Mouse (Mus musculus) forebrain, postnatal 0 days (tissue): Measurements from ENCODE around the gene Xrcc4. TPM values are rescaled to one million over a fixed set of nuclear protein-coding genes. Genes with fewer than 3 reads are reported as not detected.

ENCODE experiments used
- ATAC-seq: fragments of 200-750 bp; cut with Nextera tagmentation; 2 replicates; pipeline ENCODE4 v1.8.0; 2017; ENCODE audit warnings: mild to moderate bottlenecking, moderate library complexity
- DNase-seq: peaks from one replicate; pipeline ENCODE4 v3.0.0-alpha.2; 2015
- H3K27ac ChIP-seq: fragments of 300-500 bp; sonication (generic); 2 replicates; pipeline ENCODE4 v1.5.1; 2014; ENCODE audit warnings: low read depth, mild to moderate bottlenecking, antibody characterized with exemption, low read length, moderate library complexity, mixed read lengths
- H3K27me3 ChIP-seq: fragments of 300-500 bp; sonication (generic); 2 replicates; pipeline ENCODE4 v1.6.1; 2014; ENCODE audit warnings: mild to moderate bottlenecking, low read length, mixed read lengths; ENCODE audit not compliant: insufficient read depth
- H3K36me3 ChIP-seq: fragments of 300-500 bp; sonication (generic); 2 replicates; pipeline ENCODE4 v1.6.1; 2014; ENCODE audit warnings: mild to moderate bottlenecking, moderate library complexity; ENCODE audit not compliant: insufficient read depth
- H3K4me1 ChIP-seq: fragments of 300-500 bp; sonication (generic); 2 replicates; pipeline ENCODE4 v1.6.1; 2014; ENCODE audit warnings: antibody characterized with exemption; ENCODE audit not compliant: insufficient read depth
- H3K4me2 ChIP-seq: fragments of 300-500 bp; sonication (generic); 2 replicates; pipeline ENCODE4 v1.6.1; 2014; ENCODE audit warnings: low read depth, mild to moderate bottlenecking, moderate library complexity
- H3K4me3 ChIP-seq: fragments of 300-500 bp; sonication (generic); 2 replicates; pipeline ENCODE4 v1.5.1; 2014; ENCODE audit warnings: low read depth, low read length, mixed read lengths
- H3K9ac ChIP-seq: fragments of 300-500 bp; sonication (generic); 2 replicates; pipeline ENCODE4 v1.6.1; 2014; ENCODE audit warnings: mild to moderate bottlenecking
- H3K9me3 ChIP-seq: fragments of 300-500 bp; sonication (generic); 2 replicates; pipeline ENCODE4 v1.6.1; 2016; ENCODE audit warnings: low read length
- CTCF ChIP-seq: sonication (generic); IDR thresholded peaks from 2 replicates; pipeline ENCODE4 v1.5.1; 2016; ENCODE audit warnings: antibody characterized with exemption, control low read depth, low read depth
- WGBS: fragments of 180-500 bp; shearing (Covaris S2); extraction: QIAGEN DNeasy Blood & Tissue Kit; methylation state at CpG from one replicate; pipeline ENCODE4 v1.1.7; 2014; 5-methylcytosine and 5-hydroxymethylcytosine counted together
- polyA plus RNA-seq: library from polyadenylated mRNA; unstranded; fragments of >200 nt; fragmentation: Nextera tagmentation; extraction: Ambion mirVana; gene quantifications from 2 replicates; pipeline ENCODE4 v1.2.1, GENCODE M21; 2015
- total RNA-seq: library from RNA; depleted of rRNA; stranded (reverse); fragments of >200 nt; gene quantifications from 2 replicates; pipeline ENCODE4 v1.2.3, GENCODE M21; 2014; rRNA removed

Gene Xrcc4
- total and polyA plus RNA-seq, 2 experiments from 2014 or later, result 19.0 to 24.0 TPM

DNA sequence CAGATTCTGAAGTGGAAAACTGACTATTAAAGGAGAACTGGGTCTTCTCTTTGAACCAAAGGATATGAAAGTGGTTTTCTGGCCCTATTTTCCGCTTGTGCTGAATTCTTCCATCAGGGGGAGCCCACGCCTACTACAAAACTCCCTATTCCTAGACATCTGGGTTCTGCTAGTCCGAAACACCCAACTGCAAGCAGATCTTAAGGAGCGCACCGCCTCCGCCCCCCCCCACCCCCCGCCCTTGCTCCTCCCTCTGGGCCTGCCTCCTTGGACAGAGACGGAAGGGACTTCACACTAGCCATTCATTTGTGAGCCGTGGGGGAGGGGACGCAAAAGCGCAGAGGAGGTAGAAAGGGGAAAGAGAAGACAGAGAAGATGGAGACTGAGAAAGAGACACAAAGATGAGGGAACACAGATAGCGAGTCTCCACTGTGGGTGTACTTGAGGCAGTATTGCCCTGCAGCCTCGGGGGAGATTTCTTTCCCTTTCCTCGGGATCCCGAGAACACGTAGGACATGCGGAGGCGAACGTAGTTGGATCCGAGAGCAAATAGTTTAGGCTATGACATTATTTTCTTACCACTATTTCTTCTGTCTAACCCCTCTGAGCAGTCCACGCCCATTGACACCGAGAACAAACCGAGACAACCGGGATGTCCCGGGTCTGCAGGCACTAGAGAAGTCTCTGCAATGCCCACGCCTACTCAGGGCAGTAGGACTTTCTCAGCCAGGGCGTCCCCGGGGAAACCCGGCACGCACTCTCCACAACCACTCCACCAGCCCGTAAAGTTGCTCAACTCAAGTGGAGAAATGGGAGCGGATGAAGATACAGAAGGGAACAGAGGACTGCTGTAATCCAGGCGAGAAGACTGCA is 348.9 kb downstream of the Xrcc4 start:
- peak overlapping the region; percentile 68 for H3K9ac ChIP-seq
- H3K9me3 ChIP-seq, result no peaks in the 10 kb centered on the region
- no peaks in the 10 kb centered on the region; the same call in 1 of the 2 replicates for H3K27me3 ChIP-seq
- TF ChIP-seq CTCF, result peak; percentile 76
- WGBS, result under 1% methylated on average over 33 of the region's 33 CpGs
- ATAC-seq, result peak; percentile 85
- H3K36me3 ChIP-seq, result no peaks in the 10 kb centered on the region
- DNase-seq, result peak; percentile 92
- peak overlapping the region; percentile 67 for H3K4me3 ChIP-seq
- peak overlapping the region; percentile 85 for H3K27ac ChIP-seq
- H3K4me2 ChIP-seq, result peak overlapping the region; percentile 87
- H3K4me1 ChIP-seq, result 0 out of 2 replicates have a peak, but pooled peaks cover 13% of the 10 kb centered on the region

DNA sequence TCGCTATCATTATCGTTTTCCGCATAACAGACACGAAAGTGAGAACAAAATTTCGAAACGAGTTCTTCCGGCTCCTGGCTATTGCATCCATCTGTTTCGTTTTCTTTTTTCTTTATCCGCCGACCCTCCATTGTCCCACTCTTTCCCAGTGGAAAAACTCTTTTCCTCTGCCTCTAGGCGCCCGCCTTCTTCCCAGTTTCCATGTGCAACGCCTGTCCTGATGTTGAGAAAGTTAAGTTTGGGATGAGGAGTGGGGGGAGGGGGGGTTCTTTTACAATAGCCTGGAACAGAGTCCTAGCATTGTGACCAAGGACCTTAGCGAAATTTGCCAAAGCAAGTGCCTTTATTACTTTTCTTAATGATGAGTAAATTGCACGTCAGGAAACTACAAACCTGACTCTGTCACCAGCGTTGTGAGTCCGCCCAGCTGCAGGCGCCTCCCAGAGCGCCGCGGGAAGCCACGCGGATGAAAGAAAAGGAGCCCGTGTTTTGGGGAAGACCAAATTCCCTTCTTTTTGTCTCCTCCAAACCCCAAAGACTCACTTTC is 349.6 kb downstream of the Xrcc4 start:
- H3K9ac ChIP-seq, result peak overlapping the region; percentile 68
- peak overlapping the region; percentile 85 for H3K27ac ChIP-seq
- peak overlapping the region; percentile 67 for H3K4me3 ChIP-seq
- no peaks in the 10 kb centered on the region; the same call in 1 of the 2 replicates for H3K27me3 ChIP-seq
- no peaks in the 10 kb centered on the region for H3K9me3 ChIP-seq
- DNase-seq (no peak), ATAC-seq (peak; percentile 20)
- 0 out of 2 replicates have a peak, but pooled peaks cover 13% of the 10 kb centered on the region for H3K4me1 ChIP-seq
- H3K4me2 ChIP-seq, result peak overlapping the region; percentile 87
- no peaks in the 10 kb centered on the region for H3K36me3 ChIP-seq
- no peak for TF ChIP-seq CTCF
- 2% methylated on average over 24 of the region's 24 CpGs for WGBS

- Histone ChIP-seq H3K4me2 (peak overlapping the region; percentile 87), H3K9me3 (no peaks in the 10 kb centered on the region), H3K27ac (peak overlapping the region; percentile 85), H3K9ac (peak overlapping the region; percentile 68), H3K27me3 (no peaks in the 10 kb centered on the region; the same call in 1 of the 2 replicates), H3K4me1 (0 out of 2 replicates have a peak, but pooled peaks cover 13% of the 10 kb centered on the region), H3K4me3 (peak overlapping the region; percentile 67), H3K36me3 (no peaks in the 10 kb centered on the region)
- TF ChIP-seq CTCF, result no peak
- ATAC-seq (peak; percentile 38), DNase-seq (peak; percentile 73)
- 3% methylated on average over 31 of the region's 31 CpGs for WGBS
Measured at GRCm38 (mm10) chr13:89738776-89739695, 350.4 kb downstream of the Xrcc4 start.

- TF ChIP-seq CTCF, result no peak
- Histone ChIP-seq H3K4me3 (peak overlapping the region; percentile 67; the same call in 1 of the 2 replicates), H3K4me2 (peak overlapping the region; percentile 87), H3K9ac (no peak overlapping the region), H3K36me3 (no peaks in the 10 kb centered on the region), H3K9me3 (no peaks in the 10 kb centered on the region), H3K27me3 (no peaks in the 10 kb centered on the region; the same call in 1 of the 2 replicates), H3K4me1 (0 out of 2 replicates have a peak, but pooled peaks cover 13% of the 10 kb centered on the region), H3K27ac (no peak overlapping the region)
- ATAC-seq (no peak), DNase-seq (no peak)
- 49% methylated on average over 2 of the region's 2 CpGs for WGBS
Measured at GRCm38 (mm10) chr13:89738275-89738674, 351.1 kb downstream of the Xrcc4 start.

DNA sequence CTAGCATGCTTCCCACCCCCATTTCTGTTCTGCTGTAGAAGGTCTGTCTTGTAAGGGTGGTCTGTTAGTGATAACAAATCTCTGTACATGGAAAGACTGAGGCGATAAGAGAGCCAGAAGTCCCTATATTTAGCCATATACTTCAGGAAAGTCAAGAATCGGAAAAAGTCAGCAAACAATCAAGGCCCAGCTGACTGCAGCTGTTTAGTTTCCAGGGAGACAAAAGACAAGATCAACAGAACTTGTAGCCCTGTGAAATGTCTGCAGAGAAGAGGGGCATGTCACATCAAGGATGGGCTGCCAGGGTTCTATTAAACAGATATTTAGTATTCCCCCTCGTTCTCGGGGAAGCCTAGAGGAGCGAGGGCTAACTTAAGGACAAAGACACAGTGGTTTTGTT is 354.3 kb downstream of the Xrcc4 start:
- H3K4me3 ChIP-seq, result no peak overlapping the region
- WGBS, result 76% methylated on average over 5 of the region's 5 CpGs
- H3K9me3 ChIP-seq, result no peaks in the 10 kb centered on the region
- no peak for TF ChIP-seq CTCF
- ATAC-seq (no peak), DNase-seq (no peak)
- no peak overlapping the region for H3K27ac ChIP-seq
- no peak overlapping the region for H3K4me2 ChIP-seq
- H3K9ac ChIP-seq, result no peak overlapping the region
- H3K4me1 ChIP-seq, result 0 out of 2 replicates have a peak, but pooled peaks cover 7% of the 10 kb centered on the region
- H3K36me3 ChIP-seq, result no peaks in the 10 kb centered on the region
- no peaks in the 10 kb centered on the region for H3K27me3 ChIP-seq

DNA sequence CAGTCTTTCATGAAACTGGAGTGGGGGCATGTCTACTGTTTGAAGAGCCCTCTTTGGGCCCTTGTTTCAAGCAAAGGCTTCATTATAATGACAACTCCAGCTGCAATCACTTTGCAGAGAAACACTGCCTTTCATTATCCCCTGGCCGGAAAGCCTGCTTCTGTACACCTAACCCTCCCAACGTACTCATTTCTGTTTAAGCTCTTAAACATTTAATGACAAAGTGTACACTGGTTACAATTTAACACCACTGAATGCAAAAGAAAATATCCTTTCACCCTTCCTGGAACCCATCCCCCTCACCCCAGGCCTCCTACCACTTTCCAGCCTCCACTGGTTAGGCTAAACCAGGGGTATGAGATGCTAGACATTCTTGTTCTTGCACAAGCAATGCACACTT is 362.9 kb downstream of the Xrcc4 start:
- H3K27ac ChIP-seq, result no peak overlapping the region
- H3K9ac ChIP-seq, result no peak overlapping the region
- DNase-seq, result no peak
- no peak overlapping the region for H3K4me2 ChIP-seq
- no peak overlapping the region for H3K4me3 ChIP-seq
- no peaks in the 10 kb centered on the region for H3K27me3 ChIP-seq
- WGBS, result 61% methylated on average over 2 of the region's 2 CpGs
- H3K9me3 ChIP-seq, result no peaks in the 10 kb centered on the region
- no peak for ATAC-seq
- TF ChIP-seq CTCF, result no peak
- peaks cover 19% of the 10 kb centered on the region; the same call in 1 of the 2 replicates for H3K36me3 ChIP-seq
- H3K4me1 ChIP-seq, result no peaks in the 10 kb centered on the region

Other genes with a start within 250 kb of the Xrcc4 start
- 38.1 and 38.6 TPM in 2 replicates for gene Tmem167, start 485 bp downstream of the Xrcc4 start, total RNA-seq
- 30.9 and 33.8 TPM in 2 replicates for gene Tmem167, start 485 bp downstream of the Xrcc4 start, polyA plus RNA-seq